Mouse (Mus musculus): ENCODE measurements around the gene Washc2.
"Not testable (repeated sequence)": the region's sequence is repeated elsewhere in the genome, so short reads cannot be mapped to it uniquely, and the experiment has no call there.

Gene Washc2

DNA sequence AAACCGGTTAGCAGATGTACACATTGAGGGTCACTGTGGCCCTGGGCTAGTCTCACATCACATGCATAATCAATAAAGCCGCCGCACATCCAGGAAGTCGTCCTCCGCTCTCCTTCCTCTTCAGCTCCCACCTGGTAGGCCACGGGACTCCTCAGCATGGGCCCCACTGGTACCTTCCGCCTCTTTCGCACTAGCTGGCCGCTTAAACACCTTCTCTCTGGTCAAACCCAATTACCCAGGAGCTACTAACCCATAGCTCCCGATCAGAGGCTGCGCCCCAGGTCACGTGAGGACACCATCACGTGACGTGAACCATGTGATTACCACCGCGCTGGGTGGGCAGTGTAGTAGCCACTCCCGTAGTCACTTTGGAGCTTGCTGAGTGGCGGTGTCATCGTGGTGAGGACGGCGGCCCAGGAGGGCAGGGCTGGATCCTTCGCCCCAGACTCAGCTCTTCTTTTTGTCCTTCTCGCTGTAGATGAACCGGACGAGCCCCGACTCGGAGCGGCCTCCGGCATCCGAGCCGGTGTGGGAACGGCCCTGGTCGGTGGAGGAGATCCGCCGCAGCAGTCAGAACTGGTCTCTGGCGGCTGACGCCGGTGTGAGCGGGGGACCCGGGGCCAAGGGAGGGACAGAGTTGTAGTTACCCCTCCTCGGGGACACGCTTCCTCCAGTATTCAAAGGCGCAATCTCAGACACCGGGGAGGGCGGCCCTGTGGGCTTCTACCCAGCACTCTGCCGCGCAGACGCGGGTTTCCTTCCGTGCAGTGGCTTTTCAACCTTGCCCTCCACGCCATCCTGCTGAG is at the start of gene Washc2:
Washc2 (plus strand) TSS at position 310 of the 806 bp plus-strand sequence.
- DNase-seq, result peak; percentile 95

- no peak for DNase-seq
These were observed 41.5 kb upstream of the Washc2 start for GRCm38 (mm10) chr6:116166383-116166782.

DNA sequence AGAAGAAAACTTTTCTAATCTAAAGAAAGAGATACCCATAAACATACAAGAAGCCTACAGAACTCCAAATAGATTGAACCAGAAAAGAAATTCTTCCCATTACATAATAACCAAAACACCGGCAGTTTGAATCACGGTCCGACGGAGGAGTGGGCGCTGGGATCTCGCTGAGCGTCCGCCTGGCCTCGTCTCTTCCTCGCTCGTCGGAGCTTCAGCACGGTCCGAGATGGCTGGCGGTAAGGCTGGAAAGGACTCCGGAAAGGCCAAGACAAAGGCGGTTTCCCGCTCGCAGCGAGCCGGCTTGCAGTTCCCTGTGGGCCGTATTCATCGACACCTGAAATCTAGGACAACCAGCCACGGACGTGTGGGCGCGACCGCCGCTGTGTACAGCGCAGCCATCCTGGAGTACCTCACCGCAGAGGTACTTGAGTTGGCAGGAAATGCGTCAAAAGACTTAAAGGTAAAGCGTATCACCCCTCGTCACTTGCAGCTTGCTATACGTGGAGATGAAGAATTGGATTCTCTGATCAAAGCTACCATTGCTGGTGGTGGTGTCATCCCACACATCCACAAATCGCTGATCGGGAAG is 34.2 kb upstream of the Washc2 start:
- not testable (repeated sequence) for DNase-seq

- DNase-seq, result no peak
These were observed 29.5 kb upstream of the Washc2 start for GRCm38 (mm10) chr6:116178376-116178775.

GRCm38 (mm10) chr6:116180731-116181130 is 27.1 kb upstream of the Washc2 start:
- no peak for DNase-seq

- DNase-seq, result no peak
These were observed 24.3 kb upstream of the Washc2 start for GRCm38 (mm10) chr6:116183509-116183908.

- no peak for DNase-seq
These were observed 21.4 kb upstream of the Washc2 start for GRCm38 (mm10) chr6:116186485-116186884.

DNA sequence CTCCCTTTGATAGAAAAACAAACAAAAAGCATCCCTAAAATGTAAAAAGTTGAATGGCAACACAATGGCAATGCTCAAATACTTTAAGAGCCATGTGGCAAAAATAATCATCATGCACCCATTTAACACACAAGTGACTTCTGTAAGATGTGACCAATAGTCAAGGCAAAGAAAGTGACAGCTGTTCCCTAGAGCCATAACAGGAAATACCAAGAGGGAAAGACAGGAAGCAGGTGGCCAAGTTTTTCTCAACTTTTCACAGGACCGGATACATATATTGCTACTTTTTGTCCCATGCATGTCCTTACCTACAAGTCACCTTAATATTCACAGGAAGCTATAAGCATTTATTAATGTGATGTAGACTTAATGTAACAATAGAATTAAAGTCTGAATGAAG is 18.4 kb upstream of the Washc2 start:
- DNase-seq, result no peak

DNA sequence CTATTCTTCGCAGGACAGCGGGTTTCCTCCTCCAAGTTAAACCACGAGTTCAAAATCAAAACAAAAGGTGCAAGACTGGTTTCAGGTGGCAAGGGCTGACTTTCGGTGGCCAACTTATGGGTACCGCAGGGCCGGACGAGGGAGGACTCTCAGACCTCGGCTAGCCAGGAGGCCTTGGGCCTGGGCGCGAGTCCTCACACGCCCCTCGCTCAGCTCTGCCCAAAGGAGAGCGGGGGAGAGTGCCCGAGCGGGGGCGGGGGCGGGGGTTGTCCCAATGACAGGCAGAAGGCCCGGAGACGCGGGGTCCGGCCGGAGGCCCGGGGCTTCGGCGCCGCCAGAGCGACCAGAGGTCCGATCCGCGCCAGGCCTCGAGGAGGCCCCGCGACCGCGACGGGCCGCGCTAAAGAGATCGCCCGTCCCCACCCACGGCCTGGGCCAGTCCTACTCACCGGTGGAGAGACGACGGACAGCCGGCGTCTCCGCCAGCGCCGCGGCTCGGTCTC is 15.0 kb upstream of the Washc2 start:
- no peak for DNase-seq

DNA sequence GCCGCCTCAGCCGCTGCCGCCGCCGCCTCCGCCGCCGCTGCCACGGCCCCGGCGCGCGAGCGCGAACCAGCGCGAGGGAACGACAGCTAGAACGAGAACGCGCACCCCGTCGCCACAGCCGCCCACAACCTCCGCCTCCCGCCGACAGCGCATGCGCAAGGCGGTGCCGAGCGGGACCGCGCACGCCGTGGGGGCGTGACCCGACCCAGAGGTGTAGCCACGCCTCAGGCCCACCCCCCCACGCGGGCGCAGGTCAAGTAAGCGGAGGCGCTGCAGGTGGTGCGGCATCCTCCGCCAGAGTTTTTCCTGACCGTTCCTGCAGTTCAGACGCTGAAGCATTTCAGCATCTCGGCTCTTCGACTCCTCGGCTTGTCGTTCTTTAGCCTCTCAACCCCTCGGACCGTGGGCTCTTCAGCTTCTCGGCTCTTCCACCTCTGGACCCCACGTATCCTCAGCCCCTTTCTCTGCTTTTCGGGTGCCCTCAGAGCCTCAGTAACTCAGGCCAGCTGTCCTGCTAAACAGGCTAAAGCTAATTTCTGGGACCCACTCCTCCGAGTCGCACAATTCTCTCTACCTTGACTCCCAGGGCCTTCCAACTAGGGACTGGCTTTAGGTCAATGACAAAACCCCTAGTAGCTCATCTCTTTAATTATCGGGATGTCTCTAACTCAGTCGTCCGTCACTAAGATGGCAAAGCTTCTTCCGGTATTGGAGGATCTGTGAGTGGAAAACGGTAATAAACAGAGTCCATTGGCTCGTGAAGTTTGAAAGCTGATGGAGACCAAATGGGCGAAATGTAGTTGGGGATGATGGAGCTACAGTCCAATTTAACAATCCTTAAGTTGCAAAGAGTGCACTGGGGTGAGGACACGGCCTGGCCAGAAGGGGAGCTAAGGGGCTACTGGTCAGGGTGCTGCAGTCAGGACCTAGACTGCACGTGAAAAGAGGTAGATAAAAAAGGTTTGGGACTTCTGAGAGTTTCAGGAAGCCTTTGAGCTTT is 14.1 kb upstream of the Washc2 start, which contains the start of gene Tmcc1:
Tmcc1 (minus strand) TSS at position 93 of the 1,000 bp plus-strand sequence.
- DNase-seq, result peak; percentile 99

GRCm38 (mm10) chr6:116195811-116196210 is 12.0 kb upstream of the Washc2 start:
- DNase-seq, result no peak

DNA sequence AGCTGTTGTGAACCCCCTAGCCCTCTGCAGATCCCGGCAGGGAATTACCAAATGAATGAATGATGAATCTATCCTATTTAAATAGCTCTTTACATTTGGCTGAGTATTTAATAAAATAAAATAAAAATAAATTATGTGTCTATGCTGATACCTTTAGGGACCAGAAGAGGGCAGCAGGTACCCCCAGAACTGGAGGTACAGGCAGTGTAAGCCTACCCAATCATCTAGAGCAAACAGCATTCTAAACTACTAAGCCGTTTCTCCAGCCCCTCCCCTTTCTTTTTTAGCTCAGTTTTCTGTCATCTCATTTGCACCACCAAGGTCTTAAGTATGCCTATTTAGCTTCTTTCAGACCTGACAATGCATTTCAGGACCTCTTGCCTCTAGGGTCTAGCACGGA is 9.7 kb upstream of the Washc2 start:
- DNase-seq, result peak; percentile 20

- DNase-seq, result no peak
These were observed 8.2 kb upstream of the Washc2 start for GRCm38 (mm10) chr6:116199682-116200081.

GRCm38 (mm10) chr6:116227767-116228166 is 19.9 kb downstream of the Washc2 start:
- DNase-seq, result peak; percentile 11

DNA sequence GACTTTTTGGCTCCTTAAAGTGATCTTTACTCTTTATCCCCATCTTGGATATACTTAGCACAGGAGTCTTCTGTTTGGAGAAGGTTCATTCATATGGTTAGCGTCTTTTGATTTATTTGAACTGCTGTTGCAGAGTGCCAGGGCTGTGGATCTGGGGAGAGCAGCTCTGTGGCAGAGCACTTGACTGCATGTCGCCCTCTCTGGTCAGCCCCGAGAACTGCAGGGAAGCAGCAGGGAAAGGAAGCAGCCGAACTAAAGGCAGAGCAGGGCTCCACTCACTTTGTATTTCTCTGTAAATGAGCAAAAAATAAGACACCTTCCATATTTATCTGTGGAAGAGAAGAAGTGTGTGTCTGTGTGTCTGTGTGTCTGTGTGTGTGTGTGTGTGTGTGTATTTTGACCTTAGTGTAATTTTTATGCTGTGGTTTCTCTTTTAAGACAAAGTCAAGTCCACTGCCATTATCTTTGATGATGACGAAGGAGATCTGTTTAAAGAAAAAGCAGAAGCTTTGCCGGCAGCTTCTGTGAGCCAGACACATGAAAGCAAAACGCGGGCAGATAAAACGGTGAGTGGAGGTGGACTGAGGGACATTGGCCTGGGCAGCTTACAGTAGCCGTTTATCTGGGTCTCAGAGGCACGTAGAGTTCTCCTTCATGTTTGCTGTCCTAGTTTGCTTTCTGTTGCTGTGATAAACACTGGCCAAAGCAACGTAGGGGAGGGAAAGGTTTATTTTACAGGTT is 21.1 kb downstream of the Washc2 start:
- peak; percentile 77 for DNase-seq

DNA sequence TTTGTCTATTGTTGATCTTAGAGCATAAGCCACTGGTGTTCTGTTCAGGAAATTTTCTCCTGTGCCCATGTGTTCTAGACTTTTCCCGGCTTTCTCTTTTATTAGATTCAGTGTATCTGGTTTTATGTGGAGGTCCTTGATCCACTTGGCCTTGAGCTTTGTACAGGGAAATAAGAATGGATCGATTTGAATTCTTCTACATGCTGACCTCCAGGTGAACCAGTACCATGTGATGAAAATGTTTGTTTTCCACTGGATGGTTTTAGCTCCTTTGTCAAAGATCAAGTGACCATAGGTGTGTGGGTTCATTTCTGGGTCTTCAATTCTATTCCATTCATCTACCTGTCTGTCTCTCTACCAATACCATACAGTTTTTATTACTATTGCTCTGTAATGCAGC is 27.0 kb downstream of the Washc2 start:
- not testable (repeated sequence) for DNase-seq

DNA sequence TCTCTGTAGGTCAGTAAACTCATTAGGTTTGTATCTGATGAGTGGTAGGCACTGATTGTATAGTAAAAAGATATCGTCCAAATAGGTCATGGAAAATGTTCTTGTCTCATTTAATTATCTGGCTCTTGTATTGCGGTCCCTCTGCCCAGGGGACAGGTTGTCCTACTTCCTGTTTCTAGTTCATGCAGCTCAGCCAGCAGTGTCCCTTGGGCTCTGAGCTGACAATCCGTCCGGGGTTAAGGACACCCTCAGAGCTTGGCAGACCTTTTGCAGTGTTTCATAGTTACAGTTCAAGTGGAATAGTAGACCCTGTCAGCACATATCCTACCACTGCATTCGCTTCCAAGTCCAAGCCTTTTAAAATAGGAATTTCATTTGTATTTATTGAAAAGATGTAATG is 27.5 kb downstream of the Washc2 start:
- DNase-seq, result no peak

DNA sequence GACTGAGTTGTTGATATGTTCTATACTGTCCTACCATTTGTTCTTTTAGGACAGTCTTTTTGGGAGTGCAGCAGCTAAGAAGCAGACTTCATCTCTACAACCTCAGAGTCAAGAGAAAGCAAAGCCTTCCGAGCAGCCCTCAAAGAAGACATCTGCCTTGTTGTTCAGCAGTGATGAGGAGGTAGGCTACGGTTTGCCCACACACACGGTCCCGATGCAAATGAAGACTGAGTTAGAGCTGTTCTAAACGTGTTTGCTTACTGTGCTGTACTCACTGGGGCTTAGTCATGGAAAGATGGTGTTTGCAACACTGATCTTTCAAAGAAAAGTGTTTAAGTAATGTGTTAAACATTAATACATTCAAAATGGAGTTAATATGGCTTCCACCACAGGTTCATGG is 30.2 kb downstream of the Washc2 start:
- no peak for DNase-seq

GRCm38 (mm10) chr6:116240371-116240770 is 32.5 kb downstream of the Washc2 start:
- no peak for DNase-seq

DNA sequence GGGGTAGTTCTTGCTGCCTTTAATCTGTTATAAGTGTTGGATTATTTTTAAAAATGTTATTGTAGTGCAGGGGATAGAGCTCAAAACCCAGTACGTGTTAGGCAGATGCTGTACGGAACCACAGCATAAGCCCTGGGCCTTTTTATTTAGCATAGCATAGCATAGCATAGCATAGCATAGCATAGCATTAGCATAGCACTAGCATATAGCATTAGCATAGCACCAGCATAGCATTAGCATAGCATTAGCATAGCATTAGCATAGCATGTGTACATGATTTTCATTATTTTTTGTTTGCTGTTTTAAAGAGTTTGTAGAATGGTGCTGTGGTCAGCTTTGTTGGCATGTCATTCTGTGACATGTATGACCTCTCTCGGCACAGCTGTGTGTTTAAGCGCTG is 51.8 kb downstream of the Washc2 start:
- no peak for DNase-seq

DNA sequence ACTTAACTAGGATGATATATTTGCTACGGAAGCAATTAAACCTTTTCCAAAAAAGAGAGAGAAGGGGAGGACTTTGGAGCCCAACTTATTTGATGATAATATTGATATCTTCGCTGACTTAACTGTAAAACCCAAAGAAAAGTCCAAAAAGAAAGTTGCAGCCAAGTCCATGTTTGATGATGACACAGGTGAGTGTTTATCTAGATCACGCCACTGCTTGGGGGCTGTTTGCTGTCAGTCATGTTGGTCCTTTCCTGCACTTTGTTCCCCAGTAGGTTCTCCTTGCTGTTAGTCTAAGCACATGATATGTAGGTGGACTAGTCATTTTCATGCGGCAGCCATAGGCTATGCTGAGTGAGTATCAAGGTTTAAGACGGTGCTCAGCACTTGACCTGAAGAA is 52.6 kb downstream of the Washc2 start:
- no peak for DNase-seq

- DNase-seq, result no peak
These were observed 55.0 kb downstream of the Washc2 start for GRCm38 (mm10) chr6:116262824-116263223.
